Mouse (Mus musculus): ENCODE measurements around the gene Dpf1.

Dpf1 gene

DNA sequence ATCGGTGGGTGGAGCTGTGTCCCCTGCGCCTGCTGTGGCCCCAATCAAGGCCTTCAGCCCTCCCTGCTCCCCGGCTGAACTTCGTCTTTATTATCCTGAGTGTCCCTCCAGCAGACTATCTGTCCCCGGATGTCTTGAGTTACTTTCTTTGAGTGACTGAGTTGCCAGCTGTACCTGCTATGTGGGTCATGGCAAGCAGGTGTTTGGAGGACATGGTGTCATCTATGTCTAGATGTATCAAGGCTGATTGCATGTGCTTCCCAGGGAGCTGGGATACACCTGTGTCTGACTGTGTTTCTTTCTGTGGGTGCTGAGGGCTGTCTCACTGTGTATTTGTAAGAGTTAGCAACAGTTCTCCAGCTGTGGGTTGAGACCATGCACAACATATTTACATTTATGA lies 6.0 kb downstream of the Dpf1 start:
- no peak for DNase-seq (ENCODE audit: low spot score)

- DNase-seq (ENCODE audit: low spot score) = no peak
Observed at GRCm38 (mm10) chr7:29313051-29313450, 9.3 kb downstream of the Dpf1 start.

GRCm38 (mm10) chr7:29313572-29314261 lies 10.0 kb downstream of the Dpf1 start:
- DNase-seq (ENCODE audit: low spot score) = no peak

DNA sequence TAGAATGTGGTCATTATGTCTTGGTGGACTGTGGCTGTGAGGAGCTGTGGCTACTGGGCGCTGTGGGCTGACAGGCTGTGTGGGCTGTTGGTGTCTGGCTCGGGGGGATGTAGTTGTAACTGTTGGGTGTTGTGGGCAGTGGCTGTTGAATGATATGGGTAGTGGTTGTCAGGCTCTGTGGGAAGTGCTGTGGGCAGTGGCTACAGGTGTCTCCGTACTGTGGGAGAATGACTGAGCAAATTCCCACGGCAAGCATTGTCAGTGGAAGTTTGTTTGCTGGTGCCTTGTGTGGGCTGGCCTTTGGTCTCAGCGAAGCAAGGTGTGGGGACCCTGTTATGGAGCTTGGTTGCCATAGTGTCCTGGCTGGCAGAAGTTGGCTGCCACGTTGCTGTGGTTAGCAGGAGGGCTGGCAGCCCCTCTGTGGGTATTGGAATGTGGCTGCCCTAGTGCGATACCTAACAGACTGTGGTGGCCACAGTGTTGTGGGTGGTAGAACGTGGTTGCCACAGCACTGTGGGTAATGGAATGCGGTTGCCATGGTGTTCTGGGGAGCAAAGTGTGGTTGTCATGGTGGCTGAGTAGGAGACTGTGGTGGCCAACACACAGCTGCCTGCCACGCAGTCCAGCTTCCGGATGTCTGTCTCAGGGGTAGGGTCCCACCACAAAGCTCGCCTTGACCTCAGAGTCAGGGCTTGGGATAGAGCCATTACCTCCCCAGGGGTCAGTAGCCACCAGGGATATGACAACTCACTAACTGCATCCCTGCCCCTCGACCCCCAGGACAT lies 11.3 kb downstream of the Dpf1 start:
- DNase-seq (ENCODE audit: low spot score) = no peak

DNA sequence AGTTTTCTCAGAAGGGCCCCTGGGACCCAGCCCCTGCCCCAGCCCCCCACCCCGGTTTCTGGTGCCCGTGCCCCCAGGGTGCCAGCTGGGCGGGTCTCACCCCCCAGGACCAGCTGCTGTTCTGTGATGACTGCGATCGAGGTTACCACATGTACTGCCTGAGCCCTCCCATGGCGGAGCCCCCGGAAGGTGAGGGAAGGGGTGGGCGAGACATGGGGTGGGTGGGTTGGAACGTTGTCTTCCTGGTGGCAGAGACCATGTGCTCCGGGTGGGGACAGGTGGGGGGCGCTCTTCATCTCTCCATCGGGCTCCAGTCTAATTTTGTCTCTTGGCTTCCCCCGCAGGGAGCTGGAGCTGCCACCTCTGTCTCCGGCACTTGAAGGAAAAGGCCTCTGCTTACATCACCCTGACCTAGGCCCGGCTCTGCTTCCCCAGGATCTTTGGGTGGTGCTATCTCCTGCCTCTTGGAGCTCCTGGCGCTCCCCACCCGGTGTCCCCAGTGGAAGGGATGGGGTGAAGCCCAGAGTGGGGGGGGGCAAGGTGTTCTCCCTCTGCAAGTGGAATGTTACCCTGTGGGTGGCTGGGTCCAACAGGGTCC lies 12.5 kb downstream of the Dpf1 start:
- no peak for DNase-seq (ENCODE audit: low spot score)

DNA sequence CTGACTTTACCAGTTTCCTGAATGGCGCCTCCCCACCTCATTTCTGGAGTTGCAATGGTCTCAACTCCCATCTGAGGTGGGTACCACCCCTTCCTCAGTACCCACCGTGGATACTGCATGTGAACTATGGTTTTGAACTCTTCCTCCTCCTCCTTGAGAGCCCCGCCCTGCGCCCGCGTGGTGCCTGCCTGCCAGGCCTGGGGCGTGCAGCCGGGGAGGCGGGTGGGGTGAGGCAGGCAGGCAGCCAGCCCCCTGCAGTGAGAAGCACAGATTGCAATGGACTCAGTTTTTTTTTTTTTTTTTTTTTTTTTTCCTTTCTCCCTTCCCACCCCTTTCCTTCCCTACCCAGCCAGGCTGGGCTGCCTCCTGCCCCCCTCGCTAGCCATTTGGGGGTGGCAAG lies 13.2 kb downstream of the Dpf1 start:
- DNase-seq (ENCODE audit: low spot score) = no peak

DNA sequence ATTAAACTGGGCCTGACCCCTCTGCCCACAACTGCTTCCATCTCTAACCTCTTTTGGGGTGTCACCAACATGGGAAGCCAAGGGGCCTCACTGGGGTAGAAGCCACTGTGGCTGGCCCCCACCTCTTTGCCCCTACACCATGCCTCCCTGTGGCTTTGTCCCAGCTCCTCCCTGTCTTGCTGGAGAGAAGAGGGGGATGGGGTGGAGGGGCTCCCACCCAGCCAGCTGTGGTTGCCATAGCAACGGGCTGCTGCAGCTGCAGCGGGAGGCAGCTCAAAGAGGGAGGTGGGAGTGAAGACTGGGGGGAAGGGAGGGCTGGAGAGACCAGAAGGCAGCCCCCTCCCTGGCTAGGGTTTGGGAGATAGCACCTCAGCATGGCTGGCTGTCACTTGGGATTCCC lies 13.8 kb downstream of the Dpf1 start:
- no peak for DNase-seq (ENCODE audit: low spot score)

DNA sequence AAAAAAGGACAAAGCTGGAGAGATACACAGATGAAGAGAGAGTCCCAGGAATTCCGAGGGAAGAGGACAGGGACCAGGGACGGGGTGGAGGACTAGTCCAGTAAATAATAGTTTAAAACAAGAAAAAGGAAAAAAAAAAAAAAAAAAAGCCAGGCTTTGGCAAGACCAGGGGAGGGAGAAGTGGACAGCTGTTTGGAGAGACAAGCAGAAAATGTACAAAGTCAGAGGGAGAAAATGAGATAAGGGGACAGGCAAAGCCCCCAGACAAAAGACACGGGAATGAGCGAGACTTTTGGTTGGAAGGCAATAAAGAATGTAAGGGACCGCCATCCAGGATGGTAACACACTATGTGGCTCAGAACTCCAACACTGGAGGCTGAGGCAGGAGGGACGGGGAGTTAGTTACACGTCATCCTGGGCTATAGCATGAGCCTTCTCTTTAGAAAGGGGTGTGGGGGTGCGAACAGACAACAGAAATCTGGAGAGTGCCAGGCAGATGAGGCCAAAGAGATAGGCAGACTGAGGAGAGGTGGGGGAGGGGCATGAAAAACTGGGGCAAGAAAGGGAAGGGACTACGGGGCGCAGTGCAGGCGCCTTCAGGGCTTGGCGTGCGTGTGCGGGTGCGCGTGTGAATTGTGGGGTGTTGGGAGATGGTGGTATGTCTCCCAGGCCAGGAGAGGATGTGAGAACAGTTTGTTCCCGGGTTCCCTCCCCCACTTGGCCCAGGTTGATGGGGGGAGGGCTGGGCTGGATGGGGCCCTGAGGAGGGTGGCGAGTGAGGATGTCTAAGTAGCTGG lies 14.6 kb downstream of the Dpf1 start:
- no peak for DNase-seq (ENCODE audit: low spot score)

DNA sequence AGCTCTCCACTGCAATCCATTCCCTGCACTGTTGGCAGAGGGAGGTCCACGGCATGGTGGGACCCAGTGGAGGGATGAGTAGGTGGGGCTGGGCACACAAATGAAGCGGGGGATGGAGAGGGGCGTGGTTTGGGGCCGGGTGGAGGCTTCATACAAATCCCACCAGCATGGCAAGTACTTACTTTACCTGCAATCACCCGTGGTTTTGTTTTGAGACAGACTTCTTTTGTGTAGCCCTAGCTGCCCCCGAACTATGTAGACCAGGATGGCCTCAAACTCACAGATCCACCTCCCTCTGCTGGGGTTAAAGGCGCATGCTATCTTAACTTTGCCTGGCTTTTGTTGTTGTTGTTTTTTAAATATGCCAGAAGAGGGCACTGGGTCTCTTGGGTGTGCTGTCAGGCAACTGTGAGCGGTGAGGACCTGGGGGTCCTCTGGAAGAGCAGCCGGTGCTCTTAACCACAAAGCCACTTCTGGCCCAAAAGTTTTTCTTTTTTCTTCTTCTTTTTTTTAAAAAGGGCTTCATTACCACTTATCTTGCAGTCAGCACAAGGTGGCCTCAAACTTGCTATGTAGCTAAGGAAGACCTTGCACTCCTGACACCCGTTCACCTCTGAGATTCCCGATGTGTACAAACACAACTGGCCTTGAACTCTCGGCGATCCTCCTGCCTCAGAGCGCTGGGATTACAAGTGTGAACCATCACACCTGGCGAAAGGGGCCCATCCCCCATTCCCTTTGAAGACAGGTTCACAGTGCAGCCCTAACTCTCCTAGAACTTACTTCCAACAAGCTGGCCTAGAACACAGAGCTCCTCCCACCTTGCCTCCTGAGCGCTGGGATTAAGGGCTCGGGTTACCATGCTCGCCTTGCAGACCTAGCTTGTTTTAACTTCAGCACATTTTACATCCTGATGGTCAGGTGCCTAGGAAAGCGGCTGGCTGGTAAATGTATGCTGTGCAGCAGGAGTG lies 15.9 kb downstream of the Dpf1 start:
- DNase-seq (ENCODE audit: low spot score) = no peak

- DNase-seq (ENCODE audit: low spot score) = no peak
Observed at GRCm38 (mm10) chr7:29327087-29327486, 23.3 kb downstream of the Dpf1 start.

- no peak for DNase-seq (ENCODE audit: low spot score)
Observed at GRCm38 (mm10) chr7:29328984-29329383, 25.2 kb downstream of the Dpf1 start.

DNA sequence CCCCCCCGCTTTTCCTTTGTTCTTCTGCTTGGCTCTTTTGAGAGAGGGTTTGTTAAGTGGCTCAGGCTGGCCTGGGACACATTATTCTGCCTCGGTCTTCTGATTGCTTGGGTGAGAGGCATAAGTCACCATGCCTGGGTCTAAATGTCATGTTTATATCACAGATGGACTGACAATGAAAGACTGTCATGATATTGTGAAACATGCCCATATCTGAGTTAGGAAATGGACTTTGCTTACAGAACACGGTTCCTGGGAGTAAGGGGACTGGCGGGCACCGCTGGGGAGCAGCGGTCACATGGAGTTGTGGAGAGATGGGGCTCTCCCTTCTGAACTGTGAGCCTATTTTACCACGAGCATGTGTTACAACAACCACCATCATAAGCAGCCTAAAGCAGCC lies 30.4 kb downstream of the Dpf1 start:
- no peak for DNase-seq (ENCODE audit: low spot score)

- DNase-seq (ENCODE audit: low spot score) = no peak
Observed at GRCm38 (mm10) chr7:29335276-29335675, 31.5 kb downstream of the Dpf1 start.

- no peak for DNase-seq (ENCODE audit: low spot score)
Observed at GRCm38 (mm10) chr7:29335841-29336671, 32.3 kb downstream of the Dpf1 start.

DNA sequence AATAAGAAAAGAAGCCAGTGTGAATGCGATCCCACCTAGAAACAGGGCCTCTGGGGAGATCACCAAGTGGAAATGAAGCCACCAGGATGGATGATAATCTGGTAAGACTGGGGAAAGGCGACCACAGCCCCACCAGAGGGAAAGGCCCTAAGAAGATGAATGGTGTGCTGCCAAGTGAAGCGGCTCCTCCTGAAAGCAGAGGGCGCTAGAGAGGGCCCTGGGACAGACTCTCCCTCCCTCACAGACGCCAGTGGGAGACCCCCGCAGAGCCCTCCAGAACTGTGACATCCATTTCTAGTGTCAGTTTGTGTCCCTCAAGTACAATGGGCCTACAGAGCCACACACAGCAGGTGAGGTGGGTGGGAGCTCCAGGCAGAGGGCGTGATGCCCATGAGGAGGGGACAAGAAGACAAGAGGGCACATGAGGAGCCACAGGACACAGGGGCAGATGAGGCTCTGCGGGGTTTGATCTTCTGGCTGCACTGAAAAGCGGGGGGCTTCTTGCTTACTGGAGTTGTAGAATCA lies 33.1 kb downstream of the Dpf1 start:
- no peak for DNase-seq (ENCODE audit: low spot score)

GRCm38 (mm10) chr7:29337766-29338165 lies 34.0 kb downstream of the Dpf1 start:
- no peak for DNase-seq (ENCODE audit: low spot score)

GRCm38 (mm10) chr7:29338351-29338919 lies 34.7 kb downstream of the Dpf1 start:
- DNase-seq (ENCODE audit: low spot score) = no peak

DNA sequence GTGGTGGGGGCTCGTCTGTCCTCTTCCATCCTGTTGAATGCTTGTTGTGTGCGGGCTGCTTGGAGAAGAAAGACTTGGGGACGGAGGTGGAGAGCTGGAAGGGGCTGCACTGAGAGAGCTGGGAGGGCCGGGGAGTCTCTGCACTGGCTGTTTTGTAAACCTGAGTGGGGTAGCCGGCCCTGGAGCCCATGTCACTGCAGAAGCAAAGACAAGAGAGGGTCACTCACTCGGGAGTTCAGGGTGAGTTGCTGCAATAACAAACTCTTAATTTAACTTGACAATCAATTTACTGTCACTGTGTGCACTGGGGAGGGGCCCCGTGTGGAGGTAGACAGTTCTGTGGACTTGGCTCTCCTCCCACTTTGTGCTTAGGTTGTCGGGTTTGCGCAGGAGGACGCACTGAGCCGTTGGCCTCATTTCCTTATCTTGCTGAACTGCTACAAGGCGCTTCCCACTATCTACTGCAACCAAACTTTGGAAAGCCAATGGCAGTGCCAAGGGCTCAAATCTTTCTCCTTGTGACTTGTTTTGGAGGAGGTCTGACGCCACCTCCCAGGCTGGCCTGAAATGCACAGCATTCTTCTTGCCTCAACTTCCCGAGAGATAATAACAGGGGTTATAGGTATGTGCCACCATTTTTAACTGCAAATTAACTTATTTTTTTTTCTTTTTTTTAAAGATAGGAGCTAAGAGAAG lies 35.4 kb downstream of the Dpf1 start:
- no peak for DNase-seq (ENCODE audit: low spot score)

- no peak for DNase-seq (ENCODE audit: low spot score)
Observed at GRCm38 (mm10) chr7:29340247-29340646, 36.5 kb downstream of the Dpf1 start.
